Comparison of ENCODE assay signal across 8 mouse cellular contexts in genomic region chr12:86883280-86884196, GRCm38 (mm10). TPM values are rescaled to one million over a fixed set of nuclear protein-coding genes. Genes with fewer than 3 reads are reported as not detected.
DNase-seq lines count a peak whose midpoint lies in the region; ATAC-seq lines count a peak whose summit lies in the region.

No protein-coding gene starts in this region.

- peak overlapping the region; percentile 99 for H3K4me2 ChIP-seq in forebrain, embryonic 13.5 days
- peak overlapping the region; percentile 83 for H3K4me2 ChIP-seq in midbrain, embryonic 15.5 days

- peak overlapping the region; percentile 100 for H3K9ac ChIP-seq in forebrain, embryonic 13.5 days
- peak overlapping the region; percentile 92 for H3K9ac ChIP-seq in midbrain, embryonic 15.5 days

- ATAC-seq in forebrain, embryonic 13.5 days: peak; percentile 8
- ATAC-seq in midbrain, embryonic 15.5 days (replicated peaks): no peak; the same call in 1 of the 2 replicates

- H3K27me3 ChIP-seq in forebrain, embryonic 13.5 days: no peaks in the 10 kb centered on the region
- H3K27me3 ChIP-seq in limb, embryonic 10.5 days (ENCODE audit: low read depth, poor library complexity, severe bottlenecking): peaks cover 25% of the 10 kb centered on the region
- H3K27me3 ChIP-seq in midbrain, embryonic 15.5 days (replicated peaks): no peaks in the 10 kb centered on the region

- under 1% methylated on average over 84 of the region's 84 CpGs for WGBS in forebrain, embryonic 13.5 days
- WGBS in limb, embryonic 10.5 days: under 1% methylated on average over 84 of the region's 84 CpGs
- WGBS in midbrain, embryonic 15.5 days: under 1% methylated on average over 76 of the region's 84 CpGs

- intact Hi-C loops in heart, postnatal 36 days (cut with DNase I): loop anchor here (1.0 kb wide), 2 partner anchors 47 to 82 kb away; no protein-coding TSS in a partner anchor

- peak; percentile 60 for DNase-seq in layer of hippocampus, adult 11-12 months (ENCODE audit: low spot score)
- DNase-seq in layer of hippocampus, adult 9-10 months (ENCODE audit: low spot score): no peak
- peak; percentile 70 for DNase-seq in adrenal gland, postnatal 25 days
- peak; percentile 67 to 81 for DNase-seq in heart, postnatal 36 days
- peak; percentile 75 for DNase-seq in limb, embryonic 10.5 days (ENCODE audit: low spot score)
- peak; percentile 58 to 65 for DNase-seq in thymus, adult 18-20 months

- peaks cover 15% of the 10 kb centered on the region; the same call in 1 of the 2 replicates for H3K36me3 ChIP-seq in forebrain, embryonic 13.5 days (ENCODE audit: poor library complexity, severe bottlenecking)
- H3K36me3 ChIP-seq in limb, embryonic 10.5 days: peaks cover 5% of the 10 kb centered on the region; the same call in 1 of the 2 replicates
- H3K36me3 ChIP-seq in midbrain, embryonic 15.5 days (replicated peaks): no peaks in the 10 kb centered on the region

- no peaks in the 10 kb centered on the region for H3K9me3 ChIP-seq in forebrain, embryonic 13.5 days (replicated peaks)
- H3K9me3 ChIP-seq in limb, embryonic 10.5 days (replicated peaks): no peaks in the 10 kb centered on the region
- H3K9me3 ChIP-seq in midbrain, embryonic 15.5 days: no peaks in the 10 kb centered on the region

- H3K4me3 ChIP-seq in forebrain, embryonic 13.5 days: peak overlapping the region; percentile 98
- peak overlapping the region; percentile 75 for H3K4me3 ChIP-seq in limb, embryonic 10.5 days
- peak overlapping the region; percentile 85 for H3K4me3 ChIP-seq in midbrain, embryonic 15.5 days

- H3K27ac ChIP-seq in forebrain, embryonic 13.5 days: peak overlapping the region; percentile 100
- H3K27ac ChIP-seq in limb, embryonic 10.5 days: peak overlapping the region; percentile 97
- H3K27ac ChIP-seq in midbrain, embryonic 15.5 days: peak overlapping the region; percentile 100

- H3K4me1 ChIP-seq in forebrain, embryonic 13.5 days: peaks cover 74% of the 10 kb centered on the region
- H3K4me1 ChIP-seq in limb, embryonic 10.5 days: peaks cover 86% of the 10 kb centered on the region
- H3K4me1 ChIP-seq in midbrain, embryonic 15.5 days: peaks cover 56% of the 10 kb centered on the region

RNA-seq across cellular contexts. Expression of gene Irf2bpl, which starts 1.1 kb away (rescaled TPM):
- 65.4 and 74.6 TPM in 2 replicates for total RNA-seq in adrenal gland, postnatal 25 days (2021)
- 54.2 and 54.8 TPM in 2 replicates for polyA plus RNA-seq in forebrain, embryonic 13.5 days (2015; fragmentation: Nextera tagmentation; extraction: Ambion mirVana)
- total RNA-seq in heart, postnatal 36 days (2021): 10 to 100 TPM; 36.1 to 37.0 TPM
- 11.9 and 22.6 TPM in 2 replicates for polyA plus RNA-seq in limb, embryonic 10.5 days (2016; fragmentation: Nextera tagmentation; extraction: Ambion mirVana)
- 94.3 and 98.5 TPM in 2 replicates for polyA plus RNA-seq in midbrain, embryonic 15.5 days (2015; fragmentation: Nextera tagmentation; extraction: Ambion mirVana)
